Mouse (Mus musculus): ENCODE data around the gene Ptprg. TPM values are rescaled to one million over a fixed set of nuclear protein-coding genes. Genes with fewer than 3 reads are reported as not detected.

The Ptprg gene
- polyA plus RNA-seq, 1 experiment: 22.0 TPM

DNA sequence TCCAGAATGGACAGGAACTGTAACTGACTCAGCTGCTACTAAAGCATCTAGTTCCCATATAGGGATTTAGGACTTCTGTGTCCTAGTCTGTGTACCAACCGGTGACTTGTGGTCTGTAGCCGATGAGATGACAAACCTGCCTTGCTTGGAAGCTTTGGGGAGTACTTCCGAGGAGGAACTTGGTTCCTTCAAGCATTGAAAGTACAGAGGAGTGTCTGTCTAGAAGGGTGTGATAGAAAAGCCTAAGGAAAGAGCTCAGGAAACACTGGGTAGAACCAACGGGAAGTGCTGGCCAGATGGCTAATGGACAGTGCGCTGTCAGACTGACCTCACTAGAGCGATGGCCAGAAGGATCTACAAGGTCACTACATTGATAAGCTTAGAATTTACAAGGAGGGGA lies 439.2 kb downstream of the Ptprg start:
- no peaks in the 10 kb centered on the region for H3K4me1 ChIP-seq (ENCODE audit: control insufficient read depth, insufficient read depth, low read length)
- no peak overlapping the region for H3K27ac ChIP-seq (ENCODE audit: insufficient read depth, low read length)
- DNase-seq: no peak
- WGBS: 94% methylated on average over 6 of the region's 6 CpGs
- TF ChIP-seq POLR2A (IDR thresholded peaks at IDR 0.05; ENCODE audit: borderline replicate concordance, insufficient read depth, low read length) (no peak), CTCF (IDR thresholded peaks at IDR 0.05; ENCODE audit: borderline replicate concordance, insufficient read depth, low read depth, low read length) (no peak)
- no peaks in the 10 kb centered on the region for H3K27me3 ChIP-seq (ENCODE audit: control insufficient read depth, insufficient read depth, low read length)
- no peak overlapping the region for H3K4me3 ChIP-seq (replicated peaks; ENCODE audit: insufficient read depth, low read depth, low read length)

DNA sequence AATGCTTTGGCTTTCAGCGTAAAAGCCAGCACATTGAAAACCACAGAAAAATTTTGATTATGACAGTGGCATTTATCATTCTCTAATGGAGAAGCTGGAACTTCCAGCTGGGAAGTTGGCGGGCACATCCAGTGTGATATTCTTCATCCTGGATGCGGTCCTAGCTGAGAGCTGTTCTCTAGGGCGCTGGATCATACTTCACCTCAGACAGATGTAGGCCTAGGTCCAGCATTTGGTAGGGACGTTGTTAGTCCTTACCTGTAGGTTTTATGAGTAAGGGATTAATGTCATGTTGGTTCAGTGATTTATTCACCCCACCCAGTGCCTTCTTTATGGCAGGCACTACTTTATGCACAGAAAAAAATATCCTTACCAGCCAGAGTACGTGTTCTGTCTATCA lies 444.2 kb downstream of the Ptprg start:
- WGBS: 67% methylated on average over 6 of the region's 6 CpGs
- Histone ChIP-seq H3K4me1 (ENCODE audit: control insufficient read depth, insufficient read depth, low read length) (no peaks in the 10 kb centered on the region), H3K27me3 (ENCODE audit: control insufficient read depth, insufficient read depth, low read length) (no peaks in the 10 kb centered on the region), H3K4me3 (replicated peaks; ENCODE audit: insufficient read depth, low read depth, low read length) (no peak overlapping the region), H3K27ac (ENCODE audit: insufficient read depth, low read length) (no peak overlapping the region)
- TF ChIP-seq POLR2A (IDR thresholded peaks at IDR 0.05; ENCODE audit: borderline replicate concordance, insufficient read depth, low read length) (no peak), CTCF (IDR thresholded peaks at IDR 0.05; ENCODE audit: borderline replicate concordance, insufficient read depth, low read depth, low read length) (no peak)
- DNase-seq: no peak

DNA sequence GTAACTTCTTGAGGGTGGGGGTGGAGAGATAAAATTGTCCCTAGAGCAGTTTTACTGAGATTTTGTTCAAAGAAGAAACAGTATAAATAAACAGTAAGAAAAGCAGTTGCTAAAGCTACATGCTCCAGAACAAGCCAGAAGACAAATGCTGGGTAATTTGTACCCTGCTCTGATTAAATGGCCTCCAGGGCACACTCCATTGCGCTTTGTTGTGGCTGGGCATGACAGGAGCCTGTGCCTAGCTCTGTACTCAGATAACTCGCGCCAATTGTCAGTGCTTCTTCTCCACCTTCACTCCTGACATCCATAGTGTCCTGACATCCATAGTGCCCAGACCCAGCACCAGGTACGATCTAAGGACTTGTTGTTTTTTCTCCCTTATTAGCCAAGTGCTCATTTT lies 445.1 kb downstream of the Ptprg start:
- no peak for DNase-seq
- WGBS: 95% methylated on average over 4 of the region's 4 CpGs

DNA sequence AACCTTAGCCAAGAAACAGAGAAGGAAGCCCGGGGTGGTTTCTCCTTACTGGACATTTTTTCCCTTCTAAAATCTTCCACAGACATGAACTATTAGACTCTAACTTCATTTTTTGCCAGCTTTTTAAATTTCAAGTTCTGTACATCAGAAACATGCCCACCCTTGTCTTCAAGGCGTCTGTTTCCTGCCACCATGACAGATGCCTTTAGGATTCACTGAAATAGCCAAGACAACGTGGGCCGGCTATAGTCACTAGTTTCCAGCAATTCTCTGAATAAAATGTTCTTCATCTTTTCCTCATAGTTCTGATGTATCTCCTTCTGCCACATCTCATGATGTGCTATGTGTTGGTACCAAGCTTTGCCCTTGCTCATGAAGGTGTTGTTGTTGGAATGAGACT lies 450.7 kb downstream of the Ptprg start:
- no peaks in the 10 kb centered on the region for H3K27me3 ChIP-seq (ENCODE audit: control insufficient read depth, insufficient read depth, low read length)
- TF ChIP-seq CTCF (IDR thresholded peaks at IDR 0.05; ENCODE audit: borderline replicate concordance, insufficient read depth, low read depth, low read length) (no peak), POLR2A (IDR thresholded peaks at IDR 0.05; ENCODE audit: borderline replicate concordance, insufficient read depth, low read length) (no peak)
- no peak for DNase-seq
- H3K4me1 ChIP-seq (ENCODE audit: control insufficient read depth, insufficient read depth, low read length): no peaks in the 10 kb centered on the region
- no peak overlapping the region for H3K4me3 ChIP-seq (replicated peaks; ENCODE audit: insufficient read depth, low read depth, low read length)
- 92% methylated on average over 4 of the region's 4 CpGs for WGBS
- H3K27ac ChIP-seq (ENCODE audit: insufficient read depth, low read length): no peak overlapping the region

More for the DNA sequence above, 445.1 kb downstream of the Ptprg start:
- H3K27ac ChIP-seq (ENCODE audit: insufficient read depth, low read length): no peak overlapping the region
- TF ChIP-seq CTCF (IDR thresholded peaks at IDR 0.05; ENCODE audit: borderline replicate concordance, insufficient read depth, low read depth, low read length) (no peak), POLR2A (IDR thresholded peaks at IDR 0.05; ENCODE audit: borderline replicate concordance, insufficient read depth, low read length) (no peak)
- no peaks in the 10 kb centered on the region for H3K4me1 ChIP-seq (ENCODE audit: control insufficient read depth, insufficient read depth, low read length)
- no peak overlapping the region for H3K4me3 ChIP-seq (replicated peaks; ENCODE audit: insufficient read depth, low read depth, low read length)
- no peaks in the 10 kb centered on the region for H3K27me3 ChIP-seq (ENCODE audit: control insufficient read depth, insufficient read depth, low read length)

GRCm38 (mm10) chr14:12011766-12012165 lies 458.4 kb downstream of the Ptprg start:
- Histone ChIP-seq H3K27me3 (ENCODE audit: control insufficient read depth, insufficient read depth, low read length) (no peaks in the 10 kb centered on the region), H3K27ac (ENCODE audit: insufficient read depth, low read length) (no peak overlapping the region), H3K4me3 (replicated peaks; ENCODE audit: insufficient read depth, low read depth, low read length) (no peak overlapping the region), H3K4me1 (ENCODE audit: control insufficient read depth, insufficient read depth, low read length) (no peaks in the 10 kb centered on the region)
- DNase-seq: no peak
- TF ChIP-seq POLR2A (IDR thresholded peaks at IDR 0.05; ENCODE audit: borderline replicate concordance, insufficient read depth, low read length): no peak
- no peak for TF ChIP-seq CTCF (IDR thresholded peaks at IDR 0.05; ENCODE audit: borderline replicate concordance, insufficient read depth, low read depth, low read length)
- 82% methylated on average over 5 of the region's 5 CpGs for WGBS

GRCm38 (mm10) chr14:12025812-12026728 lies 472.7 kb downstream of the Ptprg start:
- TF ChIP-seq POLR2A (IDR thresholded peaks at IDR 0.05; ENCODE audit: borderline replicate concordance, insufficient read depth, low read length) (no peak), CTCF (IDR thresholded peaks at IDR 0.05; ENCODE audit: borderline replicate concordance, insufficient read depth, low read depth, low read length) (no peak)
- WGBS: 92% methylated on average over 16 of the region's 16 CpGs
- Histone ChIP-seq H3K4me3 (replicated peaks; ENCODE audit: insufficient read depth, low read depth, low read length) (no peak overlapping the region), H3K4me1 (ENCODE audit: control insufficient read depth, insufficient read depth, low read length) (no peaks in the 10 kb centered on the region), H3K27ac (ENCODE audit: insufficient read depth, low read length) (no peak overlapping the region), H3K27me3 (ENCODE audit: control insufficient read depth, insufficient read depth, low read length) (no peaks in the 10 kb centered on the region; the same call in 1 of the 2 replicates)
- no peak for DNase-seq

GRCm38 (mm10) chr14:12027247-12027646 lies 473.9 kb downstream of the Ptprg start:
- Histone ChIP-seq H3K4me3 (replicated peaks; ENCODE audit: insufficient read depth, low read depth, low read length) (no peak overlapping the region), H3K27me3 (ENCODE audit: control insufficient read depth, insufficient read depth, low read length) (no peaks in the 10 kb centered on the region), H3K27ac (ENCODE audit: insufficient read depth, low read length) (no peak overlapping the region), H3K4me1 (ENCODE audit: control insufficient read depth, insufficient read depth, low read length) (no peaks in the 10 kb centered on the region)
- no peak for DNase-seq
- 84% methylated on average over 8 of the region's 8 CpGs for WGBS
- TF ChIP-seq POLR2A (IDR thresholded peaks at IDR 0.05; ENCODE audit: borderline replicate concordance, insufficient read depth, low read length) (no peak), CTCF (IDR thresholded peaks at IDR 0.05; ENCODE audit: borderline replicate concordance, insufficient read depth, low read depth, low read length) (no peak)

DNA sequence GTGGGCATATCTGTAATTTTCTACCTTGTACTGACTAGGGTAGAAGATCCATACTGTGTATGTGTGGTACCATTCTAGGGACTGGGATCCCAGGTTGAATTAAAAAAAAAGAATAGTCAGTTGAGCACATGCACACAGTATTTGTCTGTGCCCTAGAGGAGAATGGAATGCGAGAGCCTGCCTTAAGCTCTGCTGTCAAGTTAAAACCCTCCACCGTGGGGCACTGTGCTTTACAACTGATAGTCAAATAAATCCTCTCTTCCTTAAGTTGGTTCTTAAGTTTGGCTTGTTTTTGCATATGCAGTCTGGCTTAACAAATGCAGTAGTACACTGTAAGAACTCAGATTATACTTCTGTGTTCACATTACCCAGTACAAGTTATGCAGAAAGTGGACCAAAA lies 476.6 kb downstream of the Ptprg start:
- Histone ChIP-seq H3K27ac (ENCODE audit: insufficient read depth, low read length) (no peak overlapping the region), H3K4me3 (replicated peaks; ENCODE audit: insufficient read depth, low read depth, low read length) (no peak overlapping the region), H3K27me3 (ENCODE audit: control insufficient read depth, insufficient read depth, low read length) (no peaks in the 10 kb centered on the region), H3K4me1 (ENCODE audit: control insufficient read depth, insufficient read depth, low read length) (no peaks in the 10 kb centered on the region)
- no peak for DNase-seq
- TF ChIP-seq CTCF (IDR thresholded peaks at IDR 0.05; ENCODE audit: borderline replicate concordance, insufficient read depth, low read depth, low read length): no peak
- no peak for TF ChIP-seq POLR2A (IDR thresholded peaks at IDR 0.05; ENCODE audit: borderline replicate concordance, insufficient read depth, low read length)
- 90% methylated on average over 2 of the region's 2 CpGs for WGBS

Measured in cerebellum, adult 2 months (tissue).